Mouse (Mus musculus) ES-Bruce4 (cell line): ENCODE data around the gene Gm21725. TPM values are rescaled to one million over a fixed set of nuclear protein-coding genes. Genes with fewer than 3 reads are reported as not detected.
"Not testable (repeated sequence)": the region's sequence is repeated elsewhere in the genome, so short reads cannot be mapped to it uniquely, and the experiment has no call there.

ENCODE experiments used
- H3K27ac ChIP-seq: 2 replicates; pipeline ENCODE4 v1.5.1; 2012; ENCODE audit warnings: low read length, inconsistent platforms; ENCODE audit not compliant: insufficient read depth
- H3K27me3 ChIP-seq: 2 replicates; pipeline ENCODE4 v1.6.1; 2012; ENCODE audit warnings: mild to moderate bottlenecking, low read length, inconsistent platforms; ENCODE audit not compliant: control insufficient read depth, poor library complexity, insufficient read depth, severe bottlenecking
- H3K36me3 ChIP-seq: 2 replicates; pipeline ENCODE4 v1.6.1; 2012; ENCODE audit warnings: inconsistent platforms, mild to moderate bottlenecking, low read length, moderate library complexity; ENCODE audit not compliant: control insufficient read depth, poor library complexity, insufficient read depth, severe bottlenecking
- H3K4me1 ChIP-seq: one replicate; pipeline ENCODE4 v1.8.1; 2011; ENCODE audit warnings: low read length; ENCODE audit not compliant: control insufficient read depth, insufficient read depth
- H3K4me3 ChIP-seq: 2 replicates; pipeline ENCODE4 v1.5.1; 2011; ENCODE audit warnings: low read depth, mild to moderate bottlenecking, low read length
- H3K9ac ChIP-seq: 2 replicates; pipeline ENCODE4 v1.6.1; 2012; ENCODE audit warnings: low read depth, mild to moderate bottlenecking, inconsistent platforms; ENCODE audit not compliant: poor library complexity, severe bottlenecking
- H3K9me3 ChIP-seq: replicated peaks from 2 replicates; pipeline ENCODE4 v1.6.1; 2012; ENCODE audit warnings: mild to moderate bottlenecking, low read length, inconsistent platforms; ENCODE audit not compliant: control insufficient read depth, poor library complexity, insufficient read depth, severe bottlenecking
- polyA plus RNA-seq: library from polyadenylated mRNA; stranded (reverse); fragments of >200 nt; gene quantifications from 2 replicates; pipeline ENCODE4 v1.2.4, GENCODE M21; 2011; ENCODE audit warnings: low read depth; ENCODE audit not compliant: missing spikeins, insufficient read depth, insufficient read length

Gm21725 gene
- polyA plus RNA-seq, result not detected in 2 replicates

DNA sequence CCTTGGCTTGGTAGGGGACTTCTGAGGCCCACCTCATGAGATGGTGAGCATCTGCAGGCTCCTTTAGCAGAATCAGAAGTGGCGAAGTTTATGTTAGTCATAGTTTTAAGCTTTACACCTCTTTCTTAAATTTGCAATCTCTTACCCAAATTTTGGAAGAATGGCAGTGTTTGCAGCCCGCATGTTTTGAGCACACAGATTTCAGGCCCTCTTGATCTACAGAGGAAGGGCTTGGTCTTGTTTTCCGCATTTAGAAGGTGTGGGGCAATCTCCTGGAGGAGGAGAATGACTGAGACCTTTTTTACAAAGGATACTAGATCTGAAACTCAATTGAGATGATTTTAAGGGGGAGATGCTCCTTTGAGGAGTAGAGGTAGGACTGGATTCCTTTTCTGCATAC lies at the start of gene Gm21725:
TSS of gene Gm21725 (minus strand) at position 101 of the 400 bp plus-strand sequence.
- H3K36me3 ChIP-seq, H3K9me3 ChIP-seq, H3K27me3 ChIP-seq, H3K4me1 ChIP-seq, H3K9ac ChIP-seq, H3K4me3 ChIP-seq, H3K27ac ChIP-seq: not testable (repeated sequence)

Other genes starting within 250 kb of the Gm21725 start
- not detected in 2 replicates for gene Gm21891, start 215.6 kb downstream of the Gm21725 start, polyA plus RNA-seq
- not detected in 2 replicates for gene Gm21425, start 187.1 kb downstream of the Gm21725 start, polyA plus RNA-seq
- gene Gm21828, start 125.1 kb downstream of the Gm21725 start, polyA plus RNA-seq, result not detected in 2 replicates
- not detected in 2 replicates for gene Gm21440, start 96.7 kb downstream of the Gm21725 start, polyA plus RNA-seq
- gene Gm21454, start 96.6 kb downstream of the Gm21725 start, polyA plus RNA-seq, result not detected in 2 replicates
- gene Gm21866, start 116.5 kb upstream of the Gm21725 start, polyA plus RNA-seq, result not detected in 2 replicates
- not detected in 2 replicates for gene Gm20773, start 145.0 kb upstream of the Gm21725 start, polyA plus RNA-seq